Mouse (Mus musculus) hindlimb bud, embryonic 11.5 days (tissue): Measurements from ENCODE around the gene Nlrp5.
"Not testable (repeated sequence)": the region's sequence is repeated elsewhere in the genome, so short reads cannot be mapped to it uniquely, and the experiment has no call there.

ENCODE experiments used
- DNase-seq: peaks from one replicate; pipeline ENCODE4 v3.0.0-alpha.2; 2012; ENCODE audit warnings: low read depth, low spot score; ENCODE audit errors: extremely low spot score

Nlrp5 gene

DNA sequence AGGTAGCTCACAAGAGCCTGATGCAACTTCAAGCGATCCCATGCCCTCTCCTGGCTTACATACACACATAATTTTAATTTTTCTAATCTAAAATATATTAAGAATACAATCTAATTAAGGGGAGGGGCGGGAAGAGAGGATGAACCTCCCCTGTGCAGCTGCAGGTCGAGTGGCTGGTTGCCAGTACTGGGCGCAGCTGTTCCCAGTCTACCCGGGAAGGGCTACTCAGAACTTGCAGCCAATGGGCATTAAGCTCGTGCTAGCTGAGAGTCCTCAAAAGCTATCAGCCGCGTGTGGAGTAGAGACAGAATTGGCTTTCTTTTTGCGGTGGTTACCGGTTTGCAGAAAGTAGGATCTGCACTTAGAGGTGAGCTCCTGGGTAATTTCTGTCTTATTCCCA lies at the start of gene Nlrp5:
TSS of gene Nlrp5 (plus strand) at position 301 of the 400 bp plus-strand sequence.
- DNase-seq = no peak

DNA sequence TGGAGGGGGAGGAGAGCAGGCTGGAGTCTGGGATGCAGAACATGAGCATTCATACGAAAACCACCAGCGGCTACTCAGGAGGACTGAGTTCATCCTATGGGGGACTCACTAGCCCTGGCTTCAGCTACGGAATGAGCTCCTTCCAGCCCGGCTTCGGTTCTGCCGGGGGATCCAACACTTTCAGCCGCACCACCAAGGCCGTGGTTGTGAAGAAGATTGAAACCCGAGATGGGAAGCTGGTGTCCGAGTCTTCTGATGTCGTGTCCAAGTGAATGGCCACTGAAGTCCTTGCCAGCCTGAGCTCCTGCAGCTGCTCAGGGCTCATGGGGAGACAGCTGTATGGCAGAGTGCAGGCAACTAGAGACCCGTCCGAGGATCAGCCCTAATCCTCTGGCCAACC lies 27.4 kb upstream of the Nlrp5 start:
- not testable (repeated sequence) for DNase-seq

DNA sequence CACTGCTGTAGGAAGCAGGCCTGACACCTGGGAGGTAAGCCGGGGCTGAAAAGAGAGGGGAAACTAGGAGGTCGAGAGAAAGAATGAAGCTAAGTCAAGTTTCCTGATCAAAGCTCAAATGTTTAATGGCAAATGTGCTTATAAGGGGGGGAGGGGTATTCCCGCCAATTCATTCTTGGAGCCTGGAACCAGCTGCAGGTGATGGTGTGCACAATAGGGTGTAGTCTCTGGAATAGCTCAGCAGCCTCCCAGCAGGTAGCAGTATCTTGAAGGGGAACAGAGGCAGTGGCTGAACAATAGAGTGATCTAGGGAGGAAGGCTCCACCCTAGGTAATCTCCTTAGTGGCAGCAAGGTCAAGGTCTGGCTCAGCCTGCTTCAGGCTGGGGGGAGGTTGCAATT lies 84.5 kb downstream of the Nlrp5 start:
- DNase-seq = not testable (repeated sequence)

DNA sequence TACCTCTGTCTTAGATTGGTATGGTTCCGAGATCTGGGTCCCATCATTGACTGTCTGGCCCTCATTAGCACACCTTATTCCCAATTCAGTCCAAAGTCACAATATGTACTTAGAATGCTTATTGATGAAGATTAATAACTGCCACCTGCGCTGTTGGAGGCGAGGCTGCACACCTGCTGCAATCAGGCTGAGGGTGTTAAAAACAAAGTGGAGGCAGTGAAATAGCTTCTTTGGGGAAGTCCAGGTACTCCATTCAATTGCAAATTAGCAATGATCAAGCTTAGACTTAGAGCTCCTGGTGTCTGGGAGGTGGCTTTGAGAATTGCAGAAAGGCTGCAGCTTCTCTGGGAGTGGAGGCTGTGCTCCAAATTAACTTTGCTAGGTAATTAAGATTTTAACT lies 85.1 kb downstream of the Nlrp5 start:
- not testable (repeated sequence) for DNase-seq

DNA sequence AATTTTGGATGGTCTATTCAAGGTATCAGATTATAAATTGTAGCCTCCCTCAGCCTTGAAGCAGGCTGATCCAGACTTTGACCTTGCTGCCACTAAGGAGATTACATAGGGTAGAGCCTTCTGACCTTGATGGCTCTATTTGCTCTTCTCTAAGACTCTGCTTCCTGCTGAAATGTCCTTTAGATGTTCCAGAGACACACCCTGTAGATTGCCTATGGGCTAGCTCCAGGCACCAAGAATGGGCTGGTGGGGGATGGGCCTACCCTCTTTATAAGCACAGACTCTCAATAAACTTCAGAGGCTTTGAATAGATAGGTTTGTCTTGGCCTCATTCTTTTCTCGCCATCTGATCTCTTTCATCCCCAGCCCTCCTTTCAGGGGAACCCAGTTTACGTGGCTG lies 87.2 kb downstream of the Nlrp5 start:
- not testable (repeated sequence) for DNase-seq
